Comparison of ENCODE assay signal across 14 mouse cellular contexts in the genomic region with DNA sequence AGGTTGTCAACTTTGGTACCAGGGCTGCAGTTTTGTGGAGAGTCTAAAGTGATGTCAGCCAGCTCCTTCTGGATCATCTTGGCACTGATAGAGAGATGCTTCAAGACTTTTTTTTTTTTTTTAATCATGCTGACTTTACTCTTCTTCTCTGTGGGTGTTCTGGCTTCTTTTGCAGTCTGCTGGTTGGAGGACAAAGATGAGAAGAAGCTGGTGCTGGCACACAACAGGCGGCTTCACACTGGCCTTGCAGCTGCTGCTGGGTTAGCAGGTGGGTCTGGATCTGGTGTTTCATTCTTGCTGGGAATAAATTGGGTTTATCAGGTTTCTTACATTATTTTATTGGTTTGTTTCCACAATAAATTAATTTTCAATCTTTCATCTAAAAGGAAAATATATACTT.
"Had no signal": no experiment of that assay in that cellular context is flagged by ENCODE, and none has a peak within 500 bp of the region (broad histone marks: within the 10 kb centered on the region; RNA-seq: fewer than 3 reads in every experiment).

No protein-coding gene starts in this region.

- H3K4me2 ChIP-seq: kidney, embryonic 15.5 days; liver, embryonic 13.5 days; midbrain, embryonic 11.5 days had no signal

- H3K9me3 ChIP-seq: kidney, embryonic 15.5 days; liver, embryonic 13.5 days had no signal

- H3K27ac ChIP-seq: kidney, embryonic 15.5 days; liver, embryonic 13.5 days had no signal

- H3K4me3 ChIP-seq: kidney, embryonic 15.5 days; liver, embryonic 13.5 days had no signal

- H3K27me3 ChIP-seq: kidney, embryonic 15.5 days; liver, embryonic 13.5 days had no signal

- H3K9ac ChIP-seq: kidney, embryonic 15.5 days; liver, embryonic 13.5 days had no signal

- H3K36me3 ChIP-seq: kidney, embryonic 15.5 days; liver, embryonic 13.5 days had no signal

- DNase-seq: kidney, adult 11 months; kidney, adult 8-10 months; kidney, postnatal 10 days; kidney, postnatal 36 days; liver, embryonic 13.5 days; lung, adult 2 months; lung, postnatal 14 days; lung, postnatal 4 days; midbrain, embryonic 14.5 days; thymus, adult 2 months; thymus, postnatal 14 days; thymus, postnatal 4 days had no signal

- H3K4me1 ChIP-seq: kidney, embryonic 15.5 days; liver, embryonic 13.5 days had no signal
